Mouse (Mus musculus): ENCODE results near the gene Ccdc148.

DNA sequence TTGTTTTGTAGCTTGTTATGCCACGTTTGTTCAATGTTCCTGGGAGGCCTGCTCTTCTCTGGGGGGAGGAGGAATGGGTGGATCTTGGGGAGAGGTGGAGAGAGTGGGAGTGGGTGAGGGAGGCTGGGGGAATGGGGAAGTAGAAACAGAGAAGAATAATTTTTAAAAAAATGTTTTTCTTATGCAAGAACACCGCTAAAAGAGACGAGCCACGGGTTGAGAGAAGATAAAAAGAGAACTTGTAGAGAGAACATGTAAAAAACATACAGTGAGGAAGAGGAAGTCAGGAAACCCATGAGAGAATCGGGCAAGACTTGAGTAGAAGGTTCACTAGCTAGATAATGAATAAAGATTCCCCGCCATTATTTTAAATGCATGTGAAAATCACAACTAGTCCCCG lies 182.4 kb downstream of the Ccdc148 start:
- TF ChIP-seq SMC3 (IDR thresholded peaks at IDR 0.05; ENCODE audit: low read depth, low read length): no peak
- TF ChIP-seq E2F4 (IDR thresholded peaks at IDR 0.05; ENCODE audit: borderline replicate concordance, low read depth, low read length): no peak
- TF ChIP-seq CTCF (IDR thresholded peaks at IDR 0.05 in 2 of 3, conservative IDR thresholded peaks at IDR 0.05 in 1 of 3; ENCODE audit: control insufficient read depth in 1 of 3, insufficient read depth in 1 of 3, low read depth in 2 of 3, low read length in 3 of 3, poor library complexity in 1 of 3, severe bottlenecking in 1 of 3): no peak
- TF ChIP-seq POLR2A (IDR thresholded peaks at IDR 0.05; ENCODE audit: control insufficient read depth in 1 of 2, insufficient read depth in 1 of 2, low read depth in 1 of 2, low read length in 2 of 2, poor library complexity in 1 of 2): no peak
- no peak for TF ChIP-seq SIN3A (IDR thresholded peaks at IDR 0.05; ENCODE audit: low read length)
- no peak for TF ChIP-seq UBTF (IDR thresholded peaks at IDR 0.05; ENCODE audit: borderline replicate concordance, insufficient read depth, low read depth, low read length)
- no peak for TF ChIP-seq POLR2AphosphoS2 (IDR thresholded peaks at IDR 0.05; ENCODE audit: low read length)
- no peak for TF ChIP-seq USF2 (IDR thresholded peaks at IDR 0.05; ENCODE audit: borderline replicate concordance in 1 of 2, insufficient read depth in 1 of 2, low read depth in 1 of 2, low read length in 2 of 2)
- no peak for TF ChIP-seq ZC3H11A (IDR thresholded peaks at IDR 0.05; ENCODE audit: low read depth, low read length)
- no peak for TF ChIP-seq EP300 (IDR thresholded peaks at IDR 0.05; ENCODE audit: low read depth in 1 of 2, low read length in 2 of 2)

Data from MEL (cell line).